Mouse (Mus musculus): ENCODE results near the gene Fam155a.

GRCm38 (mm10) chr8:9233326-9233919 is 537.5 kb downstream of the Fam155a start:
- TF ChIP-seq CTCF (IDR thresholded peaks at IDR 0.05; ENCODE audit: low read depth) (peak; percentile 91), EP300 (IDR thresholded peaks at IDR 0.05; ENCODE audit: low read depth) (no peak)
